Mouse (Mus musculus): ENCODE data around the gene Mfsd13b. TPM values are rescaled to one million over a fixed set of nuclear protein-coding genes. Genes with fewer than 3 reads are reported as not detected.

The Mfsd13b gene
- total and polyA plus RNA-seq, 3 experiments, result not detected

GRCm38 (mm10) chr7:121014486-121014885 is 32.2 kb downstream of the Mfsd13b start:
- no peaks in the 10 kb centered on the region for H3K27me3 ChIP-seq (replicated peaks)
- DNase-seq (ENCODE audit: extremely low read depth), result no peak
- H3K27ac ChIP-seq (ENCODE audit: insufficient read depth, low read depth), result no peak overlapping the region
- dilution Hi-C loops (cut with MboI; ENCODE audit: extremely low pct_ligation_motif_present, extremely low pct_unique_long_range_greater_than_20kb, low sequenced_read_pairs), result no loop called here
- H3K4me1 ChIP-seq (ENCODE audit: control insufficient read depth in 1 of 2, insufficient read depth in 2 of 2), result peaks cover 2 to 14% of the 10 kb centered on the region in 2 experiments; a peak in 3 of 4 replicates
- no peak overlapping the region for H3K4me2 ChIP-seq (ENCODE audit: insufficient read depth, low read depth, poor library complexity, severe bottlenecking)
- TF ChIP-seq E2F4 (IDR thresholded peaks at IDR 0.05; ENCODE audit: insufficient replicate concordance, low read depth, low read length) (no peak), PAX5 (IDR thresholded peaks at IDR 0.05; ENCODE audit: low read length) (no peak), KAT2A (IDR thresholded peaks at IDR 0.05; ENCODE audit: insufficient replicate concordance, low read length) (no peak), NRF1 (IDR thresholded peaks at IDR 0.05; ENCODE audit: low read depth, low read length) (no peak)
- no peaks in the 10 kb centered on the region for H3K79me2 ChIP-seq (replicated peaks; ENCODE audit: control insufficient read depth, extremely low read depth, insufficient read depth, poor library complexity, severe bottlenecking)
- no peaks in the 10 kb centered on the region for H3K9me3 ChIP-seq (replicated peaks; ENCODE audit: low read length)
- in situ Hi-C loops (cut with MboI; ENCODE audit: low pct_ligation_motif_present, low pct_unique_long_range_greater_than_20kb, low sequenced_read_pairs), result no loop called here
- no peak overlapping the region for H3K4me3 ChIP-seq (replicated peaks in 1 of 3; ENCODE audit: low read depth in 2 of 3, low read length in 2 of 3, poor library complexity in 1 of 3)
- no peaks in the 10 kb centered on the region for H3K36me3 ChIP-seq (replicated peaks in 1 of 2; ENCODE audit: control insufficient read depth in 1 of 2, insufficient read depth in 1 of 2, low read length in 1 of 2)
- H3K9ac ChIP-seq (ENCODE audit: insufficient read depth, low read depth), result no peak overlapping the region

GRCm38 (mm10) chr7:121018778-121019177 is 36.5 kb downstream of the Mfsd13b start:
- Histone ChIP-seq H3K4me2 (ENCODE audit: insufficient read depth, low read depth, poor library complexity, severe bottlenecking) (no peak overlapping the region), H3K9me3 (replicated peaks; ENCODE audit: low read length) (no peaks in the 10 kb centered on the region), H3K36me3 (replicated peaks in 1 of 2; ENCODE audit: control insufficient read depth in 1 of 2, insufficient read depth in 1 of 2, low read length in 1 of 2) (no peaks in the 10 kb centered on the region), H3K27ac (ENCODE audit: insufficient read depth, low read depth) (no peak overlapping the region), H3K4me3 (replicated peaks in 1 of 3; ENCODE audit: low read depth in 2 of 3, low read length in 2 of 3, poor library complexity in 1 of 3) (no peak overlapping the region), H3K79me2 (replicated peaks; ENCODE audit: control insufficient read depth, extremely low read depth, insufficient read depth, poor library complexity, severe bottlenecking) (no peaks in the 10 kb centered on the region), H3K9ac (ENCODE audit: insufficient read depth, low read depth) (no peak overlapping the region), H3K4me1 (ENCODE audit: control insufficient read depth in 1 of 2, insufficient read depth in 2 of 2) (peaks cover 4 to 6% of the 10 kb centered on the region in 2 experiments; a peak in 3 of 4 replicates), H3K27me3 (replicated peaks) (no peaks in the 10 kb centered on the region)
- in situ Hi-C loops (cut with MboI; ENCODE audit: low pct_ligation_motif_present, low pct_unique_long_range_greater_than_20kb, low sequenced_read_pairs), result no loop called here
- dilution Hi-C loops (cut with MboI; ENCODE audit: extremely low pct_ligation_motif_present, extremely low pct_unique_long_range_greater_than_20kb, low sequenced_read_pairs), result no loop called here
- TF ChIP-seq MAX (IDR thresholded peaks at IDR 0.05; ENCODE audit: low read length) (no peak), IRF4 (IDR thresholded peaks at IDR 0.05; ENCODE audit: low read depth, low read length) (no peak), RAD21 (IDR thresholded peaks at IDR 0.05; ENCODE audit: low read depth, low read length) (no peak), TBP (conservative IDR thresholded peaks at IDR 0.05; ENCODE audit: low read depth, low read length) (no peak), CHD1 (IDR thresholded peaks at IDR 0.05; ENCODE audit: low read depth, low read length) (no peak), USF1 (IDR thresholded peaks at IDR 0.05; ENCODE audit: low read depth, low read length) (no peak), MXI1 (IDR thresholded peaks at IDR 0.05; ENCODE audit: low read depth, low read length) (no peak), MYC (IDR thresholded peaks at IDR 0.05; ENCODE audit: low read depth, low read length) (no peak), EP300 (IDR thresholded peaks at IDR 0.05; ENCODE audit: low read length) (no peak), ZMIZ1 (IDR thresholded peaks at IDR 0.05; ENCODE audit: low read depth, low read length) (no peak), MAZ (IDR thresholded peaks at IDR 0.05; ENCODE audit: low read depth, low read length) (no peak), SIN3A (IDR thresholded peaks at IDR 0.05; ENCODE audit: low read length) (no peak), TCF12 (IDR thresholded peaks at IDR 0.05; ENCODE audit: low read depth, low read length) (no peak), NELFE (IDR thresholded peaks at IDR 0.05; ENCODE audit: low read depth, low read length) (no peak), BHLHE40 (IDR thresholded peaks at IDR 0.05; ENCODE audit: low read depth, low read length) (no peak), UBTF (IDR thresholded peaks at IDR 0.05; ENCODE audit: low read depth, low read length) (no peak), MAFK (IDR thresholded peaks at IDR 0.05; ENCODE audit: insufficient replicate concordance, low read length) (no peak)
- no peak for DNase-seq (ENCODE audit: extremely low read depth)

Data from CH12.LX (cell line).